Mouse (Mus musculus) forebrain, embryonic 16.5 days (tissue): ENCODE measurements at regions not wholly inside any gene's neighbourhood (a gene's known extent, or its start where the extent isn't known, plus 50 kb on each side); places are given as distances from the start of the nearest gene placed in this dataset.

Source experiments
- ATAC-seq: fragments of 200-750 bp; cut with Nextera tagmentation; 2 replicates; pipeline ENCODE4 v1.8.0; 2017; ENCODE audit warnings: mild to moderate bottlenecking, moderate library complexity
- H3K27ac ChIP-seq: fragments of 300-500 bp; sonication (generic); 2 replicates; pipeline ENCODE4 v1.5.1; 2014; ENCODE audit warnings: low read length, control low read depth
- H3K27me3 ChIP-seq: fragments of 300-500 bp; sonication (generic); replicated peaks from 2 replicates; pipeline ENCODE4 v1.6.1; 2014; ENCODE audit warnings: low read length; ENCODE audit not compliant: control insufficient read depth, insufficient read depth
- H3K36me3 ChIP-seq: fragments of 300-500 bp; sonication (generic); 2 replicates; pipeline ENCODE4 v1.6.1; 2014; ENCODE audit not compliant: control insufficient read depth, insufficient read depth
- H3K4me1 ChIP-seq: fragments of 300-500 bp; sonication (generic); replicated peaks from 2 replicates; pipeline ENCODE4 v1.6.1; 2014; ENCODE audit warnings: low read length; ENCODE audit not compliant: control insufficient read depth, insufficient read depth
- H3K4me2 ChIP-seq: fragments of 300-500 bp; sonication (generic); 2 replicates; pipeline ENCODE4 v1.6.1; 2014; ENCODE audit warnings: mild to moderate bottlenecking, low read length, control low read depth
- H3K4me3 ChIP-seq: fragments of 300-500 bp; sonication (generic); replicated peaks from 2 replicates; pipeline ENCODE4 v1.5.1; 2014; ENCODE audit warnings: mild to moderate bottlenecking, low read length, control low read depth
- H3K9ac ChIP-seq: fragments of 300-500 bp; sonication (generic); replicated peaks from 2 replicates; pipeline ENCODE4 v1.6.1; 2014; ENCODE audit warnings: low read depth, low read length, control low read depth
- H3K9me3 ChIP-seq: fragments of 300-500 bp; sonication (generic); 2 replicates; pipeline ENCODE4 v1.6.1; 2016; ENCODE audit warnings: low read length; ENCODE audit not compliant: control insufficient read depth
- WGBS: fragments of 180-500 bp; shearing (Covaris S2); extraction: QIAGEN DNeasy Blood & Tissue Kit; methylation state at CpG from one replicate; pipeline ENCODE4 v1.1.7; 2014; 5-methylcytosine and 5-hydroxymethylcytosine counted together

DNA sequence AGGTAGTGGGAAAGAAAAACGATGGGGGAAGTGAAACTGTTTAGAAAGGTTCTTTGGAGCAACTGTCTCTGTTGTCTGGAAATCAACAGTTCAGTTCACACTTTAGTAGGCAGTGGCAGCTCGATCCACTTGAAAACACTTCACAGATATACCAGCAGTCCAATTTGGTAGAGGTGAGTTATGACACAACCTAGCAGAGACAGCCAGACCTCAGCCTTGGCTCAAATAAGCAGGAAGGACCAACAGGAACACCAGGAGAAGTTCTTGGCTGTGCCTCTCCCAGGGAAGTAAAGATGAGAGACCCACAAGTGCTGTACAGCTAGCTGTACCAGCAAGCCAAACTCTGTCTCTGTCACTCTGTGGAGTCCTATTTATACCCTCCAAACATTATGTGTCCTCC lies 163.2 kb upstream of the Nampt start:
- Histone ChIP-seq H3K4me2 (no peak overlapping the region), H3K27me3 (no peaks in the 10 kb centered on the region), H3K9ac (no peak overlapping the region), H3K4me3 (no peak overlapping the region), H3K27ac (no peak overlapping the region), H3K36me3 (no peaks in the 10 kb centered on the region), H3K9me3 (no peaks in the 10 kb centered on the region), H3K4me1 (no peaks in the 10 kb centered on the region)
- ATAC-seq: no peak
- 75% methylated on average over 2 of the region's 2 CpGs for WGBS

DNA sequence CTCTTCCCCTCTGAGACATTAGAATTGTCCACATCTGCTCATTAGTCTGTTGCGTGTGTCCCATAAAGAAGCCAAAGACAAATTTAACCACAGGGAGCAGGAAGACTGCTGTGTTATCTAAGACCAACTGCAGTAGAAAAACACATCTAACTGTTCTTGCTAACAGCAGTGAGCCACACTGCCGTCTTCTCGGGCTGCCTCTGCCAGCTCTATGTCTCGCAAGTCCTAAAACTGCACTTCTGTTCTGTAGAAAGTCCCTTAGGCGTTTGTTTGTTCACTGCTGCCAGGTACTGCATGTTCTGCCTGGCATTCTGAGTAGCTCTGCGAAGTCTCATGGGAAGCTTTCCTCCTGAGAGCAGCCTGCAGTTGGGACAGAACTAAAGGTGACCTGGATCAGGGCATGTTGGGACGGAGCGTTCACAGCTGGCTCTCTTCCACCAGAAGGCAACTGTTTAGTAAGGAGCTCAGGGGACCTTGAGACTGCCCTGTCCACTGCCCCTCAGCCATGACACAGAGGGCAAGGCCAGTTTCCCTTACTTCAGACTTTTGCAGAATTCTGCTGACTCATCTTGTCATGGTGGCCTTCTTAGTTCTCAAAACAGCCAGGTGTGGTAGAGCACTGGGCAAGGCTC lies 157.4 kb upstream of the Nampt start:
- Histone ChIP-seq H3K9me3 (no peaks in the 10 kb centered on the region), H3K4me2 (no peak overlapping the region), H3K36me3 (no peaks in the 10 kb centered on the region), H3K4me1 (no peaks in the 10 kb centered on the region), H3K4me3 (no peak overlapping the region), H3K27ac (no peak overlapping the region), H3K27me3 (no peaks in the 10 kb centered on the region), H3K9ac (no peak overlapping the region)
- ATAC-seq: no peak
- 79% methylated on average over 8 of the region's 8 CpGs for WGBS

DNA sequence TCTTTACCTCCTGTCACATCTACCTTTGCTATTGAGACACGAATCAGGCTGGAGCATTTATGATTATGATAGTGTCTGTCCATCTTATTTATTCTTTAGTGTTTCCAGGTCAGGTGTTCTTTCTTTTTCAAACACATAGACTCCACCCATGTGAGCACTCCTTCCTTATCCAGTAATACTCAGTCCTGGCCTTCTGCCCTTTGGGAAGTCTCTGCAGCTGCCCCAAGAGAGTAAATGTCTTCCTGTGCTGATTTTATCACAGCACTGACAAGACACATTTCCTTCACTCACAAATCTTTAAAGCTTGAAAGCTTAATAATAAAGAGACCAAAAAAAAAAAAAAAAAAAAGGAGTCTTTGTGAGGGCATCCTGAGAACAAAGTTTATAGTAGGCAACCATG lies 153.3 kb upstream of the Nampt start:
- H3K27ac ChIP-seq: no peak overlapping the region
- no peak overlapping the region for H3K9ac ChIP-seq
- H3K9me3 ChIP-seq: no peaks in the 10 kb centered on the region
- H3K4me3 ChIP-seq: no peak overlapping the region
- no peaks in the 10 kb centered on the region for H3K36me3 ChIP-seq
- WGBS: 97% methylated on average over 1 of the region's 1 CpGs
- no peak overlapping the region for H3K4me2 ChIP-seq
- no peak for ATAC-seq
- H3K27me3 ChIP-seq: no peaks in the 10 kb centered on the region
- no peaks in the 10 kb centered on the region for H3K4me1 ChIP-seq

DNA sequence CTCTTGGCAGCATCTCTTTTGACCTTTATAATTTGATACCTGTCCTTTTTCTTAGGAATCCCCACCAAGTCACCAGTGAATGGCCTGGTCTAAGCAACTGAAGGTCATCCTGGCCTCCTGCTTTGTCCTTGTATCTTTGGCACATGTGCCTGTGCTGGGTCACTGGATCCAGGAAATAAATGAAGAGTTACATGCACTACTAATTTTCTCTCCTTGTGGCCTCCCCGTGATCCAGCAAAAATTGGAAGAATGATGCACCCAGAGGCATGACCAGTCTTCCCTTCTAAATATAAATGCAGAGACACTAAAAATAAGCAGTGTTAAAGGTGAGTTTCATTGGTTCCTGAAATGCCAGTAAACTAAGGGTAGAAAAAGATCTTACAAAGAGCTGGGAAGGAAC lies 141.4 kb upstream of the Nampt start:
- Histone ChIP-seq H3K4me3 (no peak overlapping the region), H3K9me3 (no peaks in the 10 kb centered on the region), H3K36me3 (no peaks in the 10 kb centered on the region), H3K4me1 (no peaks in the 10 kb centered on the region), H3K27me3 (no peaks in the 10 kb centered on the region), H3K4me2 (no peak overlapping the region), H3K27ac (no peak overlapping the region), H3K9ac (no peak overlapping the region)
- ATAC-seq: no peak
- 83% methylated on average over 1 of the region's 1 CpGs for WGBS

DNA sequence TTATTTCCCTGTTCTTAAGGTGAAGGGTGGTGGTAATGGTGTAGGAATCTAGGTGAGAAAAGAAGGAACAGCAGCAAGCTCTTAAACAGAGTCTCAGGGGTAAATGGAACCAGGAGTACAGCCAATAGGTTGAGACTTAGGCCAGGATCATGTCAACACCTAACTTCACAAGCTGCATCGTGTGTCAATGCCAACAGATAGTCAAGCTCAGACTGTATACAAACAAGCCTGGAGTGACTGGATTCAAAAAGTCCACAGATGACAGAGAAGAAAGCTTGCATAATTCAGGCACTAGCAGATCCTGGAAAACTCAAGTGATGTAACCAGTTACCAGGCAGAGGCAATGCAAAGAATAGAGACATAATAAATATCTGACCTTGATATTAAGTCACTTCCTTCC lies 140.6 kb upstream of the Nampt start:
- ATAC-seq: no peak
- Histone ChIP-seq H3K9ac (no peak overlapping the region), H3K4me1 (no peaks in the 10 kb centered on the region), H3K4me2 (no peak overlapping the region), H3K27ac (no peak overlapping the region), H3K27me3 (no peaks in the 10 kb centered on the region), H3K4me3 (no peak overlapping the region), H3K9me3 (no peaks in the 10 kb centered on the region), H3K36me3 (no peaks in the 10 kb centered on the region)
- WGBS: 69% methylated on average over 1 of the region's 1 CpGs

DNA sequence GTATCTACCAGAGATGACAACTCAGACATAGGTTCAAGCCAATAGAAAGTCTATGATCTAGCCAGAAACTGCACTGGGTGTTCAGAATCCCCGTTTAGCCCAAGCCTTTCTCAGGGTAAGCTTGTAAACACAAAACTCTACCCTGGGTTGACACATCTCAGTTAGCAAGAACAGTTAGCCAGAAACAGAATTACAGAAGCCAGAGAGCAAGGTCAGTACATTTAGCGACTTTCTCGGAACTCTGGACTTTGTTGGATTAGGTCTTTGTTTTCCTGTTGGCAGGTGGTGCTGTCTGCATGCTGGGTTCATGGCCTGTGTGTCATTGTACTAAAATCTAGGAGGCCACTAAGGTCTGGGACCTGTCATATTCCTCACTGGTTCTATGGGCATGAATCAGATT lies 137.4 kb upstream of the Nampt start:
- no peak for ATAC-seq
- no peak overlapping the region for H3K4me2 ChIP-seq
- 84% methylated on average over 3 of the region's 3 CpGs for WGBS
- no peaks in the 10 kb centered on the region for H3K4me1 ChIP-seq
- no peaks in the 10 kb centered on the region for H3K9me3 ChIP-seq
- H3K27ac ChIP-seq: no peak overlapping the region
- H3K27me3 ChIP-seq: no peaks in the 10 kb centered on the region
- no peaks in the 10 kb centered on the region for H3K36me3 ChIP-seq
- H3K4me3 ChIP-seq: no peak overlapping the region
- H3K9ac ChIP-seq: no peak overlapping the region

DNA sequence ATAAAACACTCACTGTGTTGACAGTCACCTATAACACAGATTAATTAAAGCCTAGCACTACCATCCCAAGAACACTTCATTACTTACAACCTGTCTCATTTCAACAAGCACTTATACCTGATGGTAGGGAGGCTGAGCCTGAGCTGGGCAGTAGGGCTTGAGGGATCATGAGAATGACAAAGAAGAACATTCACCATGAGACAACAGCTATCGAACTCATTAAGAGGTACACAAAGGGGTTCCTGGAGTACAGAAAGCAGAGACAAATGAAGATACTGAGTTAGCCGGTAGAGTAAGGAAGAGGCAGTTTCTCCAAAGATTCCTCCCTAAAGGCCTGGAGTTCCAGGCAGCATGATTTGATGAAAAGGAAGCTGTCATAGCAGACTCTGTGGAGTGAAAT lies 136.0 kb upstream of the Nampt start:
- WGBS: 78% methylated on average over 2 of the region's 2 CpGs
- Histone ChIP-seq H3K9ac (no peak overlapping the region), H3K27ac (no peak overlapping the region), H3K9me3 (no peaks in the 10 kb centered on the region), H3K4me3 (no peak overlapping the region), H3K27me3 (no peaks in the 10 kb centered on the region), H3K36me3 (no peaks in the 10 kb centered on the region), H3K4me2 (no peak overlapping the region), H3K4me1 (no peaks in the 10 kb centered on the region)
- ATAC-seq: no peak

DNA sequence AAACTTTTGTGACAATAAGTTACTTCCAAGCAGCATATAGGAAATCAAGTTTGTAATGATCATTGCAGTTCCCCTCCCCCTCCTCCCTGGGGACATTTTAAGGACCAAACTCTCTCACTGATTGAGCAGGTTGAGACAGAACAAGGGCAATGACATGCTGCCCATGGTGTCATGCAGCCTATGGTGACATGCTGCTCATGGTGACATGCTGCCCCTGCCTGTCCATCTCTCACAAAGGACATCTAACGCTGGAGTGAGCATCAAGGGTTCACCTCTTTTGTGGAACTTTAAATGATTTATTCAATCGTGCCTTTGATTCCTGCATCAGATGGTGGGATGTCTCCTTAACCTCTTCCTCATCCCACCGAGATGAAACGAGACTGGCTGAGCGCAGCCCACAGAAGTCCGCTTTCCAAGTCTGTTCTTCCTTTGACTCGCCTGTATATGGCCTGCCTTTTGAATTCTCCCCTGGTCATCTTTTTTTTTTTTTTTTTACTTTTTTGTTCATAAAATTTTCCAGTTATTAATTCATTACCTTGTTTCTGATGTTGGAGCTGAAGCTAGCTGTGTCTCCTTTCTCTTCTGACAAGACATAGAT lies 133.5 kb upstream of the Nampt start:
- no peaks in the 10 kb centered on the region for H3K36me3 ChIP-seq
- no peak overlapping the region for H3K4me2 ChIP-seq
- no peaks in the 10 kb centered on the region for H3K9me3 ChIP-seq
- no peaks in the 10 kb centered on the region for H3K4me1 ChIP-seq
- H3K27me3 ChIP-seq: no peaks in the 10 kb centered on the region
- H3K9ac ChIP-seq: no peak overlapping the region
- no peak overlapping the region for H3K4me3 ChIP-seq
- 83% methylated on average over 7 of the region's 7 CpGs for WGBS
- no peak overlapping the region for H3K27ac ChIP-seq
- ATAC-seq: no peak

DNA sequence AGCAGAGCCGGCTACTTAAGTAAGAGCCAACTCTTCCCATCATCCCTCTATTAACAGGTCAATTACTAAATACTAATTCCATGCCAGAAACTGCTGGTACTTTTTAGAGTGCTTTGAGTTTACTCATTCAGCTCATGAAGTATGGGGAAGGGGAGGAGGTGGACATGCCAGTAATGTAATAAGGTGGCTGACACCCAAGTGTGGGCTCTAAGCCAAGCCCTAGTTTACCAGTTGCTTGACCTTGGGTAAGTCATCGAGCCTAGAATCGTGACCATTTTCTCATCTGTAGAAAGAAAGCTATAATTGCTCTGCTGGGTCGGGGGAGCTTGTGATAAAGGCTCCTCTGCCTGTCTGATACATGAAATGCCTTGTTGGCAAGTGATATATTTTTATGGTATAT lies 130.0 kb upstream of the Nampt start:
- ATAC-seq: no peak
- WGBS: 86% methylated on average over 4 of the region's 4 CpGs
- no peaks in the 10 kb centered on the region for H3K36me3 ChIP-seq
- peaks cover 8% of the 10 kb centered on the region; the same call in 1 of the 2 replicates for H3K4me1 ChIP-seq
- no peak overlapping the region for H3K9ac ChIP-seq
- H3K27me3 ChIP-seq: no peaks in the 10 kb centered on the region
- no peak overlapping the region for H3K4me2 ChIP-seq
- H3K27ac ChIP-seq: no peak overlapping the region
- H3K9me3 ChIP-seq: no peaks in the 10 kb centered on the region
- H3K4me3 ChIP-seq: no peak overlapping the region

DNA sequence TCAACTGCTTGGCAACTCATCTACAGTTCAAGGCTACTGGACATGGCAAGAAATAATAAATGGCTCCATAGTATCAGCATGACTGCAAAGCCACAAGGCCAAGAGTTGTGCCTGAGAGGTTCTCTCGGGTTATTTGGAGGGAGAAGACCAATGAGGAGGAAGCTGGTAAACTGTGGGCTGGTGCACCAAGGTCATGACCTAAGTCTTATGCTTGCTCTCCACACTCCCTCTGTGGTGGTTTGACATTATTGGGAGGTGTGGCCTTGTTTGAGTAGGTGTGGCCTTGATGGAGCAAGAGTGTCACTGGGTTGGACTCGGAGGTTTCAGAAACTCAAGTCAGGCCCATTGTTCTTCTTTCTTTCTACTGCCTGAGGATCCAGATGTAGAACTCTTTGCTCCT lies 129.2 kb upstream of the Nampt start:
- Histone ChIP-seq H3K36me3 (no peaks in the 10 kb centered on the region), H3K4me3 (no peak overlapping the region), H3K27me3 (no peaks in the 10 kb centered on the region), H3K9me3 (no peaks in the 10 kb centered on the region), H3K9ac (no peak overlapping the region), H3K27ac (no peak overlapping the region), H3K4me1 (peaks cover 8% of the 10 kb centered on the region; the same call in 1 of the 2 replicates), H3K4me2 (no peak overlapping the region)
- no peak for ATAC-seq
- WGBS: 89% methylated on average over 2 of the region's 2 CpGs
